Mouse (Mus musculus): ENCODE results near the gene Fibp. TPM values are rescaled to one million over a fixed set of nuclear protein-coding genes. Genes with fewer than 3 reads are reported as not detected.
A peak's percentile ranks its signal among the peaks of the same experiment; 100 is the strongest.

Gene Fibp
- polyA plus RNA-seq, 1 experiment from 2014 or later = 87.4 TPM

- 91% methylated on average over 6 of the region's 6 CpGs for WGBS
Observed at GRCm38 (mm10) chr19:5466916-5467500, 6.6 kb downstream of the Fibp start.

GRCm38 (mm10) chr19:5468374-5468773 lies 8.0 kb downstream of the Fibp start, which contains the start of gene Ctsw:
Gene Ctsw (minus strand): TSS chr19:5468507.
- no peak within 1 kb of the TSS for H3K9ac ChIP-seq

More at GRCm38 (mm10) chr19:5466916-5467500, 6.6 kb downstream of the Fibp start:
- H3K27me3 ChIP-seq (replicated peaks) = no peaks in the 10 kb centered on the region
- peaks cover 19% of the 10 kb centered on the region for H3K4me1 ChIP-seq
- no peak overlapping the region for H3K4me3 ChIP-seq
- no peaks in the 10 kb centered on the region for H3K9me3 ChIP-seq
- no peak overlapping the region for H3K4me2 ChIP-seq
- H3K27ac ChIP-seq (replicated peaks) = no peak overlapping the region
- H3K36me3 ChIP-seq = peaks cover 59% of the 10 kb centered on the region
- no peak overlapping the region for H3K9ac ChIP-seq
- no peak for ATAC-seq (ENCODE audit: extremely low read depth, insufficient number of reproducible peaks, low FRiP score, low TSS enrichment)

GRCm38 (mm10) chr19:5471846-5472245 lies 11.4 kb downstream of the Fibp start:
- Histone ChIP-seq H3K4me3 (no peak overlapping the region), H3K27me3 (replicated peaks) (no peaks in the 10 kb centered on the region), H3K9ac (no peak overlapping the region), H3K27ac (replicated peaks) (no peak overlapping the region), H3K36me3 (peaks cover 21% of the 10 kb centered on the region), H3K4me1 (peaks cover 28% of the 10 kb centered on the region), H3K4me2 (no peak overlapping the region), H3K9me3 (no peaks in the 10 kb centered on the region)
- WGBS = 60% methylated on average over 5 of the region's 5 CpGs
- no peak for ATAC-seq (ENCODE audit: extremely low read depth, insufficient number of reproducible peaks, low FRiP score, low TSS enrichment)

More at GRCm38 (mm10) chr19:5468374-5468773, 8.0 kb downstream of the Fibp start, which contains the start of gene Ctsw:
- peaks cover 18% of the 10 kb centered on the region for H3K4me1 ChIP-seq
- H3K27me3 ChIP-seq (replicated peaks) = no peaks in the 10 kb centered on the region
- no peak within 1 kb of the TSS for H3K27ac ChIP-seq (replicated peaks)
- H3K4me3 ChIP-seq = no peak within 1 kb of the TSS
- no peak within 1 kb of the TSS for H3K4me2 ChIP-seq
- no peaks in the 10 kb centered on the region for H3K9me3 ChIP-seq
- ATAC-seq (ENCODE audit: extremely low read depth, insufficient number of reproducible peaks, low FRiP score, low TSS enrichment) = no peak
- 50% methylated on average over 5 of the region's 5 CpGs for WGBS
- peaks cover 46% of the 10 kb centered on the region for H3K36me3 ChIP-seq

- H3K9ac ChIP-seq = no peak overlapping the region
- no peak overlapping the region for H3K27ac ChIP-seq (replicated peaks)
- H3K36me3 ChIP-seq = peaks cover 21% of the 10 kb centered on the region
- 70% methylated on average over 3 of the region's 3 CpGs for WGBS
- H3K4me3 ChIP-seq = no peak overlapping the region
- no peak for ATAC-seq (ENCODE audit: extremely low read depth, insufficient number of reproducible peaks, low FRiP score, low TSS enrichment)
- peaks cover 28% of the 10 kb centered on the region for H3K4me1 ChIP-seq
- no peaks in the 10 kb centered on the region for H3K9me3 ChIP-seq
- no peak overlapping the region for H3K4me2 ChIP-seq
- no peaks in the 10 kb centered on the region for H3K27me3 ChIP-seq (replicated peaks)
Observed at GRCm38 (mm10) chr19:5472857-5473256, 12.4 kb downstream of the Fibp start.

- ATAC-seq (ENCODE audit: extremely low read depth, insufficient number of reproducible peaks, low FRiP score, low TSS enrichment) = peak; percentile 66; the same call in 1 of the 2 replicates
- Histone ChIP-seq H3K36me3 (peaks cover 25% of the 10 kb centered on the region), H3K9ac (peak within 1 kb of the TSS; percentile 92), H3K4me1 (peaks cover 24% of the 10 kb centered on the region), H3K27ac (replicated peaks) (peak within 1 kb of the TSS; percentile 86), H3K4me3 (peak within 1 kb of the TSS; percentile 69), H3K9me3 (no peaks in the 10 kb centered on the region), H3K27me3 (replicated peaks) (no peaks in the 10 kb centered on the region), H3K4me2 (peak within 1 kb of the TSS; percentile 75)
- WGBS = under 1% methylated on average over 22 of the region's 22 CpGs
Observed at GRCm38 (mm10) chr19:5473720-5474119, 13.3 kb downstream of the Fibp start, which contains the start of gene Efemp2. Gene Efemp2 (plus strand): TSS chr19:5473954.

GRCm38 (mm10) chr19:5474281-5475068 lies 14.1 kb downstream of the Fibp start:
- Histone ChIP-seq H3K27ac (replicated peaks) (peak overlapping the region; percentile 86), H3K4me1 (peaks cover 24% of the 10 kb centered on the region), H3K36me3 (peaks cover 33% of the 10 kb centered on the region), H3K9me3 (no peaks in the 10 kb centered on the region), H3K9ac (peak overlapping the region; percentile 92), H3K27me3 (replicated peaks) (no peaks in the 10 kb centered on the region), H3K4me3 (peak overlapping the region; percentile 69), H3K4me2 (peak overlapping the region; percentile 75)
- WGBS = 1% methylated on average over 46 of the region's 68 CpGs
- ATAC-seq (ENCODE audit: extremely low read depth, insufficient number of reproducible peaks, low FRiP score, low TSS enrichment) = peak; percentile 34

GRCm38 (mm10) chr19:5475069-5475714 lies 14.8 kb downstream of the Fibp start:
- ATAC-seq (ENCODE audit: extremely low read depth, insufficient number of reproducible peaks, low FRiP score, low TSS enrichment) = no peak; the same call in 1 of the 2 replicates
- H3K9ac ChIP-seq = peak overlapping the region; percentile 92
- peak overlapping the region; percentile 69 for H3K4me3 ChIP-seq
- H3K4me2 ChIP-seq = peak overlapping the region; percentile 75
- H3K36me3 ChIP-seq = peaks cover 40% of the 10 kb centered on the region
- 13% methylated on average over 12 of the region's 13 CpGs for WGBS
- H3K9me3 ChIP-seq = no peaks in the 10 kb centered on the region
- H3K27ac ChIP-seq (replicated peaks) = peak overlapping the region; percentile 86
- H3K27me3 ChIP-seq (replicated peaks) = no peaks in the 10 kb centered on the region
- peaks cover 24% of the 10 kb centered on the region for H3K4me1 ChIP-seq

GRCm38 (mm10) chr19:5477004-5477667 lies 16.7 kb downstream of the Fibp start:
- no peak overlapping the region for H3K4me3 ChIP-seq
- no peaks in the 10 kb centered on the region for H3K27me3 ChIP-seq (replicated peaks)
- ATAC-seq (ENCODE audit: extremely low read depth, insufficient number of reproducible peaks, low FRiP score, low TSS enrichment) = no peak
- peak overlapping the region; percentile 37; the same call in 1 of the 2 replicates for H3K9ac ChIP-seq
- H3K36me3 ChIP-seq = peaks cover 59% of the 10 kb centered on the region
- H3K27ac ChIP-seq (replicated peaks) = no peak overlapping the region
- H3K9me3 ChIP-seq = no peaks in the 10 kb centered on the region
- H3K4me2 ChIP-seq = no peak overlapping the region
- WGBS = 82% methylated on average over 10 of the region's 10 CpGs
- H3K4me1 ChIP-seq = peaks cover 24% of the 10 kb centered on the region

GRCm38 (mm10) chr19:5477668-5478300 lies 17.4 kb downstream of the Fibp start:
- Histone ChIP-seq H3K9ac (no peak overlapping the region), H3K4me1 (peaks cover 24% of the 10 kb centered on the region), H3K27me3 (replicated peaks) (no peaks in the 10 kb centered on the region), H3K9me3 (no peaks in the 10 kb centered on the region), H3K27ac (replicated peaks) (no peak overlapping the region), H3K4me2 (no peak overlapping the region), H3K36me3 (peaks cover 66% of the 10 kb centered on the region), H3K4me3 (no peak overlapping the region)
- no peak for ATAC-seq (ENCODE audit: extremely low read depth, insufficient number of reproducible peaks, low FRiP score, low TSS enrichment)
- WGBS = 86% methylated on average over 18 of the region's 18 CpGs

GRCm38 (mm10) chr19:5480016-5480415 lies 19.6 kb downstream of the Fibp start:
- Histone ChIP-seq H3K27me3 (replicated peaks) (no peaks in the 10 kb centered on the region), H3K4me2 (no peak overlapping the region), H3K27ac (replicated peaks) (no peak overlapping the region), H3K9ac (no peak overlapping the region), H3K36me3 (peaks cover 88% of the 10 kb centered on the region), H3K4me1 (peaks cover 12% of the 10 kb centered on the region), H3K4me3 (no peak overlapping the region), H3K9me3 (no peaks in the 10 kb centered on the region)
- ATAC-seq (ENCODE audit: extremely low read depth, insufficient number of reproducible peaks, low FRiP score, low TSS enrichment) = no peak
- WGBS = 87% methylated on average over 10 of the region's 10 CpGs
